Mouse (Mus musculus) myocyte (in vitro differentiated cells): Measurements from ENCODE around the gene Ncstn.

ENCODE experiments used
- POLR2A ChIP-seq: IDR thresholded peaks from one replicate; pipeline ENCODE4 v1.6.1; 2011; ENCODE audit warnings: low read depth, mild to moderate bottlenecking, control low read depth, moderate library complexity; ENCODE audit not compliant: insufficient read length
- USF1 ChIP-seq: IDR thresholded peaks from one replicate; pipeline ENCODE4 v1.6.1; 2011; ENCODE audit warnings: low read depth, mild to moderate bottlenecking, control low read depth, moderate library complexity

GRCm38 (mm10) chr1:172119100-172119499, 36.5 kb upstream of the Ncstn start:
- TF ChIP-seq POLR2A (no peak), USF1 (no peak)
